In genomic region chr7:134261003-134261701, GRCm38 (mm10) we compare ENCODE assay signal across 10 mouse cellular contexts. TPM values are rescaled to one million over a fixed set of nuclear protein-coding genes. Genes with fewer than 3 reads are reported as not detected.
DNase-seq lines count a peak whose midpoint lies in the region; ATAC-seq lines count a peak whose summit lies in the region.
"Had no signal": no experiment of that assay in that cellular context is flagged by ENCODE, and none has a peak within 500 bp of the region (broad histone marks: within the 10 kb centered on the region; RNA-seq: fewer than 3 reads in every experiment).

No protein-coding gene starts in this region.

- H3K27ac ChIP-seq in kidney, embryonic 14.5 days (ENCODE audit: low read depth, low read length): no peak overlapping the region
- no peak overlapping the region for H3K27ac ChIP-seq in midbrain, embryonic 13.5 days
- H3K27ac ChIP-seq: embryonic facial prominence, embryonic 12.5 days; liver, embryonic 15.5 days had no signal

- 52% methylated on average over 4 of the region's 4 CpGs for WGBS in kidney, embryonic 14.5 days
- 60% methylated on average over 4 of the region's 4 CpGs for WGBS in midbrain, embryonic 13.5 days

- no peaks in the 10 kb centered on the region for H3K36me3 ChIP-seq in kidney, embryonic 14.5 days (ENCODE audit: control insufficient read depth, insufficient read depth, low read length)
- H3K36me3 ChIP-seq in midbrain, embryonic 13.5 days: no peaks in the 10 kb centered on the region
- H3K36me3 ChIP-seq: embryonic facial prominence, embryonic 12.5 days; liver, embryonic 15.5 days had no signal

- H3K4me1 ChIP-seq in kidney, embryonic 14.5 days (ENCODE audit: control insufficient read depth, insufficient read depth, low read length): no peaks in the 10 kb centered on the region
- 0 out of 2 replicates have a peak, but pooled peaks cover 6% of the 10 kb centered on the region for H3K4me1 ChIP-seq in midbrain, embryonic 13.5 days (replicated peaks)
- H3K4me1 ChIP-seq: embryonic facial prominence, embryonic 12.5 days; liver, embryonic 15.5 days had no signal

- DNase-seq in embryo, embryonic 10 days (ENCODE audit: low spot score): peak; percentile 12
- no peak for DNase-seq in embryo, embryonic 10.5 days (ENCODE audit: low spot score)
- DNase-seq in 3134 (ENCODE audit: extremely low read depth, insufficient read length, low spot score): peak; percentile 69
- peak; percentile 44 for DNase-seq in gastrocnemius, adult 18-20 months (ENCODE audit: low spot score)
- DNase-seq in lung, postnatal 4 days: peak; percentile 63 to 64
- DNase-seq in frontal cortex, postnatal 25 days (ENCODE audit: low spot score in 2 of 2): no peak

- no peaks in the 10 kb centered on the region for H3K27me3 ChIP-seq in kidney, embryonic 14.5 days (ENCODE audit: control insufficient read depth, insufficient read depth, low read length)
- H3K27me3 ChIP-seq in midbrain, embryonic 13.5 days: no peaks in the 10 kb centered on the region
- H3K27me3 ChIP-seq: embryonic facial prominence, embryonic 12.5 days; liver, embryonic 15.5 days had no signal

- H3K9me3 ChIP-seq in kidney, embryonic 14.5 days (ENCODE audit: control insufficient read depth, low read length): no peaks in the 10 kb centered on the region
- H3K9me3 ChIP-seq in midbrain, embryonic 13.5 days: no peaks in the 10 kb centered on the region
- H3K9me3 ChIP-seq: embryonic facial prominence, embryonic 12.5 days; liver, embryonic 15.5 days had no signal

- ATAC-seq in kidney, embryonic 14.5 days (ENCODE audit: low FRiP score, low TSS enrichment): peak; percentile 39; the same call in 1 of the 2 replicates
- ATAC-seq in midbrain, embryonic 13.5 days: no peak

- H3K4me3 ChIP-seq in kidney, embryonic 14.5 days (ENCODE audit: low read length): no peak overlapping the region
- H3K4me3 ChIP-seq in midbrain, embryonic 13.5 days (replicated peaks): no peak overlapping the region
- H3K4me3 ChIP-seq: embryonic facial prominence, embryonic 12.5 days; liver, embryonic 15.5 days had no signal

- no peak overlapping the region for H3K4me2 ChIP-seq in kidney, embryonic 14.5 days (replicated peaks; ENCODE audit: low read depth, low read length)
- no peak overlapping the region for H3K4me2 ChIP-seq in midbrain, embryonic 13.5 days (replicated peaks)
- H3K4me2 ChIP-seq: embryonic facial prominence, embryonic 12.5 days; liver, embryonic 15.5 days had no signal

- H3K9ac ChIP-seq in kidney, embryonic 14.5 days (ENCODE audit: low read depth, low read length): no peak overlapping the region
- no peak overlapping the region for H3K9ac ChIP-seq in midbrain, embryonic 13.5 days (replicated peaks)
- H3K9ac ChIP-seq: embryonic facial prominence, embryonic 12.5 days; liver, embryonic 15.5 days had no signal

RNA-seq across cellular contexts. Expression of gene Adam12, which starts 29.2 kb away (rescaled TPM):
- total RNA-seq in gastrocnemius, adult 18-20 months (2021): under 1 TPM; 0.31 to 0.32 TPM
- polyA plus RNA-seq in kidney, embryonic 14.5 days (2014; fragmentation: Nextera tagmentation; extraction: Ambion mirVana): 3.7 and 7.0 TPM in 2 replicates
- 1.2 and 1.8 TPM in 2 replicates for polyA plus RNA-seq in midbrain, embryonic 13.5 days (2015; fragmentation: Nextera tagmentation; extraction: Ambion mirVana)

Comparison
In these comparisons a context has a peak if more than half of its experiments do, and no peak if none do; other contexts are left out.
1. DNase-seq: peak in embryo, embryonic 10 days (single experiment), 3134 (single experiment), gastrocnemius, adult 18-20 months (single experiment) and lung, postnatal 4 days (2 of 2); none in embryo, embryonic 10.5 days (single experiment) and frontal cortex, postnatal 25 days (0 of 2).